Mouse (Mus musculus) regulatory T cell (primary cell): ENCODE data around the gene Itpkc.

Source experiments
- in situ Hi-C: fragments of 300-600 bp; cut with MboI, MseI; formaldehyde crosslinking; loops from one replicate; pipeline ENCODE4 v1.15.1; 2025; ENCODE audit warnings: high pct_unique_total_duplicates

The Itpkc gene

GRCm38 (mm10) chr7:27165696-27166095, 62.8 kb downstream of the Itpkc start:
- in situ Hi-C loops: no loop called here

GRCm38 (mm10) chr7:27165007-27165655, 63.3 kb downstream of the Itpkc start:
- in situ Hi-C loops: no loop called here

GRCm38 (mm10) chr7:27164112-27164947, 64.1 kb downstream of the Itpkc start:
- in situ Hi-C loops: no loop called here

- in situ Hi-C loops: no loop called here
Measured at GRCm38 (mm10) chr7:27163450-27163805, 65.0 kb downstream of the Itpkc start.

- in situ Hi-C loops: no loop called here
Measured at GRCm38 (mm10) chr7:27162780-27163449, 65.5 kb downstream of the Itpkc start.

- in situ Hi-C loops: no loop called here
Measured at GRCm38 (mm10) chr7:27161744-27162143, 66.7 kb downstream of the Itpkc start.

- in situ Hi-C loops: no loop called here
Measured at GRCm38 (mm10) chr7:27160921-27161320, 67.5 kb downstream of the Itpkc start.

- in situ Hi-C loops: no loop called here
Measured at GRCm38 (mm10) chr7:27159882-27160281, 68.6 kb downstream of the Itpkc start.

- in situ Hi-C loops: no loop called here
Measured at GRCm38 (mm10) chr7:27159256-27159655, 69.2 kb downstream of the Itpkc start.

GRCm38 (mm10) chr7:27158171-27158570, 70.3 kb downstream of the Itpkc start:
- in situ Hi-C loops: no loop called here
